Mouse (Mus musculus) Patski (cell line): ENCODE measurements at regions not wholly inside any gene's neighbourhood (a gene's known extent, or its start where the extent isn't known, plus 50 kb on each side); places are given as distances from the start of the nearest gene placed in this dataset.

Experiments used
- ATAC-seq: fragments of 100-300 bp; one replicate; pipeline ENCODE4 v1.8.0; 2021
- CTCF ChIA-PET: fragments of 350-600 bp; sonication (Branson Sonifier 250); formaldehyde crosslinking; loops from one replicate; lab custom pipeline; 2022; ENCODE audit warnings: inconsistent platforms; lab: Charles Lee
- POLR2A ChIA-PET: fragments of 350-600 bp; sonication (Branson Sonifier 250); formaldehyde crosslinking; loops from one replicate; lab custom pipeline; 2022; ENCODE audit warnings: antibody characterized with exemption, inconsistent platforms; lab: Charles Lee
- DNase-seq: peaks from one replicate; pipeline ENCODE4 v3.0.0-alpha.2; 2011; ENCODE audit warnings: low read depth, low spot score
- H3K27me3 ChIP-seq: fragments of 371-371 bp; one replicate; pipeline ENCODE4 v1.5.1; 2021
- CTCF ChIP-seq: fragments of 100-300 bp; IDR thresholded peaks from one replicate; pipeline ENCODE4 v1.5.1; 2021
- in situ Hi-C: fragments of 300-500 bp; cut with MboI; formaldehyde crosslinking; loops from 3 replicates; pipeline ENCODE4 v1.11.1; 2018; ENCODE audit warnings: low pct_unique_long_range_greater_than_20kb, mixed read lengths

DNA sequence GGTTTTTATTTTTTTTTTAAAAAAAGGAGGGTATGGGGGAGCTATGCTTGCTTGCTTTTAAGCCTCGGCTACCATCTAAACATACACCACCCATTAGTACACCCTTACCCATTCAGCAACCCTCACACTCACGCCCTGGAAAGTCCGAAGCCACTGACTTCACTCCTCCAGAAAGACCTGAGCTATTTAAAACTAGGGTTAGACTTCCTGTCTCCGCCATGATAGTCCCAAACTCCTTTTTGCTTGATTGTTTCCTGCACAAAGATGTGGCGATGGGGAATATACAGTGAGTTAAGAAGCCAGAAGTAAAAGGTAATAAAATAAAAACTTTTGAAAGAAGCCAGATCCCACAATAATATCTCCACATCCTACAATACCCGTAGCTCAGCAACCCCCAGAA, 92.6 kb downstream of the A730009L09Rik start:
- ChIA-PET CTCF (no interaction called here), POLR2A (no interaction called here)
- in situ Hi-C loops: no loop called here
- no peak for TF ChIP-seq CTCF
- peaks cover 12% of the 10 kb centered on the region for H3K27me3 ChIP-seq
- DNase-seq: no peak
- no peak for ATAC-seq

GRCm38 (mm10) chr16:84615683-84616082, 100.8 kb downstream of the A730009L09Rik start:
- ATAC-seq (no peak), DNase-seq (no peak)
- in situ Hi-C loops: no loop called here
- POLR2A ChIA-PET: no interaction called here
- TF ChIP-seq CTCF: no peak
- H3K27me3 ChIP-seq: peaks cover 19% of the 10 kb centered on the region
- CTCF ChIA-PET: no interaction called here

DNA sequence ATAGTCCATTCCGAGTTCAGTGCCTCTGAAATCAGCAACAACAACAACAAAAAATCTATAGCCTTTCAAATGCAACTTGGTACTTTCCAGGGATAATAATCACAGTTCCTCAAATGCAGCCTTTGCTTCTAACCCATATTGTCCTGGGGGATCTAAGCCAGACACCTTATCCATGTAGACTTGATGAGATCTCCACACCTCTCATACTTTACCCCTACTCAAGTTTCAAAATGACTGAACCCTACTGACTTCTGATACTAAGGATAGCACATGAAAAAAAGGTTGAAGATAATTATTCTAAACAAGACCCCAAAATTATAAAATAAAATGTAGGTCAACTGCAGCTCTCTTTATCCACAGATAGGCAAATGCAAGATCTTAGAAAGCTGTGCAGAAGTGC, 101.2 kb downstream of the A730009L09Rik start:
- in situ Hi-C loops: no loop called here
- no peak for TF ChIP-seq CTCF

GRCm38 (mm10) chr16:84618379-84618778, 103.5 kb downstream of the A730009L09Rik start:
- no peak for TF ChIP-seq CTCF
- in situ Hi-C loops: no loop called here
- ChIA-PET CTCF (no interaction called here), POLR2A (no interaction called here)
- ATAC-seq (no peak), DNase-seq (no peak)
- peaks cover 10% of the 10 kb centered on the region for H3K27me3 ChIP-seq

More for the DNA sequence above, 101.2 kb downstream of the A730009L09Rik start:
- ChIA-PET POLR2A (no interaction called here), CTCF (no interaction called here)
- ATAC-seq (no peak), DNase-seq (no peak)
- peaks cover 19% of the 10 kb centered on the region for H3K27me3 ChIP-seq

GRCm38 (mm10) chr16:84619876-84620275, 105.0 kb downstream of the A730009L09Rik start:
- in situ Hi-C loops: no loop called here
- no peak for DNase-seq
- TF ChIP-seq CTCF: no peak
- ChIA-PET POLR2A (no interaction called here), CTCF (interaction anchor here (1.0 kb wide), 1 partner anchor 17 kb away, joined by 3 read pairs; no protein-coding TSS in a partner anchor)
- peaks cover 7% of the 10 kb centered on the region for H3K27me3 ChIP-seq
- no peak for ATAC-seq

- DNase-seq: no peak
- no peak for TF ChIP-seq CTCF
- in situ Hi-C loops: no loop called here
- ChIA-PET POLR2A (no interaction called here), CTCF (no interaction called here)
- H3K27me3 ChIP-seq: peaks cover 5% of the 10 kb centered on the region
- ATAC-seq: no peak
These were observed 105.9 kb downstream of the A730009L09Rik start for GRCm38 (mm10) chr16:84620861-84621260.

DNA sequence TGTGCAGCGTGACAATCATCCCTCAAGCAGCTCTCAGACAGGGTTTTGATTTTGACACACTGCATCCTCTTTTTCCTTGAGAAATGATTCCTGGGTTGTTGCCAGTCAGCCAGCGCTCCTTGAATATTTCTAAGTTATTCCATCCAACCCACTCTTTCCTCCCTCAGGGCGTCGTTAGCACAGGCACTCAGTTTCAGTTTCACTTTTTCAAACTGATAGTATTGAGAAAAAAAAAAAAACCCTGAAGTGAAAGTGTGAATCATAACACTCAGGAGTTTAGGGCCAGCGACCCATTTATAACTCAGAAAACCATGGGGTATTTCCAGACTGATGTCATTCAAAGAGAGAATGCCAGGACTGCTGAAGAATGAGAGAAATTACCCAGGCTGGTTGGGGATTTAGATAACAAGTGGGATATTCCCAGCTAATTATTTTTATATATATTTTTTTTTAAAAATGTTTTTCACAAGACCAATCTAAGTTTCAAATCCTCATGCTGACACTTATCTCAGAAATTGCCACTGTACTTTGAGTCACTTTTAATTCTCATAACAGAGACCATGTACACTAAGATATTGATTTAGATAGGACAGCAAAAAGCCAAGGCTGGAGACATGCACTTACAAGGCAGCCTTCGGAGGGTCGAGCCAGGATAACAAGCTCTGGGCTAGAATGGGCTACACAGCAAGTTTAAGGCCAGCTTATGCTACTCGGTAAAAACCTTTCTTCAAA, 106.5 kb downstream of the A730009L09Rik start:
- in situ Hi-C loops: no loop called here
- no peak for TF ChIP-seq CTCF
- CTCF ChIA-PET: interaction anchor here (1.0 kb wide), 1 partner anchor 23 kb away, joined by 3 read pairs; no protein-coding TSS in a partner anchor
- ATAC-seq (peak; percentile 62), DNase-seq (peak; percentile 20)
- POLR2A ChIA-PET: no interaction called here
- H3K27me3 ChIP-seq: peaks cover 5% of the 10 kb centered on the region

DNA sequence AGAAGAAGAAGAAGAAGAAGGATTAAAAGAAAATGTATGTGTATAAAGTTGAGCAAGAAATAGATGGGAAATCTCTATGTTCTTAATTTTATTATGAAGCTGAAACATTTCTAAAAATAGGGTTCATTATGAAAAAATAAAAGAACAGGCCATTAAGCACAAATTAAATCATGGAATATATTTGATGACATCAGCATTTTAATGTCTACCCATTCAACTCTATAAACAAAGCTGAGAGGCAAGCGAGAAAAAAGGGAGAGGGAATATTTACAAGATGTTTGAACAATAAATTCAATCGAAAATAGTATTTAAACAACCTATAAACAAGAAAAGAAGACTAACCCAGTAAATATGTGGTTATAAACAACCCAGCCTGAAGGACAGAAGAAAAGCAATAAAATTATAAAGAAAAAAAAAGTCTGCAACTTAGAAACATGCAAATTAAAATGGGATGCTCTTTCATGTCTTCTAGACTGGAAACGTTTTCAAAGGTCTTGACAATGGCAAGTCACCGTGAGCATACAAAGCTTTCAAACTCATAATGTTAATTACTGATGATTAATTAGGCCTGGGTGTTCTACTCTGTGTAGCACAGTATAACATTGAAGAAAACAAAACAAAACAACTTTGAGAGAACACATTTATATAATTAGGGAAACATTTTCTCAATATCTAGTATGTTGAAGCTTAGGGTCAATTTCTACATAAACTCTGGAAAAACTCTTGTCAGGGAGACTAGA, 108.6 kb downstream of the A730009L09Rik start:
- POLR2A ChIA-PET: no interaction called here
- CTCF ChIA-PET: no interaction called here
- no peak for ATAC-seq
- H3K27me3 ChIP-seq: no peaks in the 10 kb centered on the region
- DNase-seq: no peak
- in situ Hi-C loops: no loop called here
- no peak for TF ChIP-seq CTCF

GRCm38 (mm10) chr16:84624443-84625109, 109.7 kb downstream of the A730009L09Rik start:
- no peaks in the 10 kb centered on the region for H3K27me3 ChIP-seq
- DNase-seq: no peak
- TF ChIP-seq CTCF: no peak
- ChIA-PET CTCF (no interaction called here), POLR2A (interaction anchor here (0.6 kb wide), 1 partner anchor 220 kb away, joined by 4 read pairs; no protein-coding TSS in a partner anchor)
- ATAC-seq: no peak
- in situ Hi-C loops: no loop called here

- ATAC-seq (no peak), DNase-seq (no peak)
- POLR2A ChIA-PET: no interaction called here
- CTCF ChIA-PET: no interaction called here
- TF ChIP-seq CTCF: no peak
- peaks cover 5% of the 10 kb centered on the region for H3K27me3 ChIP-seq
- in situ Hi-C loops: no loop called here
These were observed 110.3 kb downstream of the A730009L09Rik start for GRCm38 (mm10) chr16:84625110-84625722.
